Mouse (Mus musculus): ENCODE measurements at regions not wholly inside any gene's neighbourhood (a gene's known extent, or its start where the extent isn't known, plus 50 kb on each side); places are given as distances from the start of the nearest gene placed in this dataset.
"Not testable (repeated sequence)": the region's sequence is repeated elsewhere in the genome, so short reads cannot be mapped to it uniquely, and the experiment has no call there.

GRCm38 (mm10) chr17:6853641-6854040 is 71.1 kb upstream of the Ezr start:
- DNase-seq: no peak

GRCm38 (mm10) chr17:6852177-6852947 is 69.8 kb upstream of the Ezr start:
- peak; percentile 44 to 54 for DNase-seq

GRCm38 (mm10) chr17:6850513-6850912 is 67.9 kb upstream of the Ezr start:
- DNase-seq: no peak

GRCm38 (mm10) chr17:6841781-6842465 is 59.3 kb upstream of the Ezr start:
- not testable (repeated sequence) for DNase-seq

- DNase-seq: no peak
Measured at GRCm38 (mm10) chr17:6835333-6835916, 52.8 kb upstream of the Ezr start.

Data from kidney, postnatal 4 days (tissue).